Mouse (Mus musculus): ENCODE measurements around the gene Tanc2.

Tanc2 gene

DNA sequence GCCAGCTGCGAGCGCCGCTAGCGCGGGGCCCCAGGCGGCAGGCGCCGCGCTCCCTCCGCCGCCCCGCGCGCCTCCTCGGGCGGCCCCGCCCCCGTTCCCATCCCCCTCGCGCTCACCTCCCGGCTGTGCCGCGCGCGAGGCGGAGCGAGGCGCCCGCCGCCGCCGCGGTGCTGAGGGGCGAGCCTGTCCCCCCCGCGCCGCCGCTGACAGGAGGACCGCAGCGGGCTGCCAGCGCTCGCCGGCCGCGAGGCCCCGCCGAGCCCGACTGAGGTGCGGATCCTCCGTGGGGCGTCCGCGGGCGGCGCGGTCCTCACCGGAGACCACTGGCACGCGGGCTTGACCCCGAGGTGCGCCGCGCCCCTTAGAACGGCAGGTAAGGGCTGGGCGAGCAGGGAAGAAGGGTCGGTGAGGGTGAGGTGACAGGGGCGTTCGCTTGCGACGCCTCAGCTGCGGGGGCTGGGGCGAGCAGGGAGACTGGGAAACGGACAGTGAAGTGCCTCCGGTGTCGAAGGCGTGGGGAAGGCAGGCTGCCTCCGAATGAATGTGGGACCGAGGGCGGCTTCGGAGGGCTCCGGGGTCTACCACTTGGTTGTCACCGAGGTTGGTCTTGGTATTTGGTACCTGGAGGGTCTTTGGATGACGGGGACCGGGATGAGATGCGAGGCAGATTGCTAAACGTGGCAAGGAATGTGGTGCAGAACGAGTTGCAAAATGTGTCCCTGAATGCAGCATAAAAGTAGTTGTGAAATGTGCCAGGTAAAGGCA, at the start of gene Tanc2:
Tanc2 (plus strand) TSS at position 110 of the 765 bp plus-strand sequence.
- peak; percentile 47 for DNase-seq

DNA sequence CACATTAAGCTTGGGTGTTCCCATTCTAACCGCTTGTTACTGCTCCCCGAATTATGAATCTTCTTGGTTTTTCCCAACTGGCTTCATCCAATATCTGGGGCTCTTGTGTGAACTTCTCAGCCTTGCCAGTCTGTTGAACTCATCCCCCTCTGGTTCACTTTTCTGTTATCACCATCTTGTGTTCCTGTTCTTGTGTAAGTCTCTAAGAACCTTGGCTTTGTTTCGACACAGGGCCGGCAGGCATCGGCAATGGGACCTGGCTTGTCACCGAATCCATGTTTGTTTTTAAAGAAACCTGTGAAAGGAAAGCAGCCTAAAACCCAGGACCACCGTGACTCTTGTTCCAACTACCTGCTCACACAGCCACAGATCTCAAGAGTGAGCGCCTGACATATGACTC, 49.0 kb upstream of the Tanc2 start:
- DNase-seq = no peak

DNA sequence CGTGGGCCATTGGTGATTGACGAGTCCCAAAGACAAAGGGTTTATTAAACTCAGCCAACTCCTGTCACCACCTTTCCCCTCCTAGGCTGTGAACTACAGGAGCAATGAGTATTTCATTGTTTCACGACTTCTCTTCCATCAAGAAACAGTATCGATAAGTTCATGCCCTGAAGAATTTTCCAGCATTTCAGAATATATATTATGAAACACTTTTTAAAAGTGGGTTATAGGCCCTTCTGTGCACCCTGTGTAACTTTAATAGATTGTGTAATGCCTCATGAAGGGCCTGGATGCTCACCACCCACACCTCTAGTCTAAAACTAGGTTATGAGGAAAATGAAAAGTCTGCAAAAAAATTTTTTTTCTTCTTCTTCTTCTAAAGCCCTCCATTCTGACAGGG, 48.4 kb upstream of the Tanc2 start:
- no peak for DNase-seq

DNA sequence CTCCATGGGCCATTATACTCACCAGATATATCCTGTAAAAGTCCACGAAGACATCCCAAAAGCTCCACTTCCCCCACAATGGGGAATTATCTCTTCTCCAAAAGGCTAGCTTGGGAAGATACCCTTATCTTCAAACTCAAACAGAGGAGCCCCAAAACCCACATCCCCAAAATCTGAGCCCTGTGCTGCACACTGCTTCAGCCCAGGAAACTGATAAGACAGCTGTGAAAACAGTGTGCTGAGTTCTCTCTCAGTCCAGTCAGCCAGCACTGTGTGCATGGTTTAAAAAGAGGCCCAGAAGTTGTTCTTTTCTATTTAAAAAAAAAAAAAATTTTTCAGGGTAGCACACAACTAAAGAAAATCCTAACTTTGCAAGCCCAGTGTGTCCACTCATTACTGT, 47.7 kb upstream of the Tanc2 start:
- DNase-seq = no peak

DNA sequence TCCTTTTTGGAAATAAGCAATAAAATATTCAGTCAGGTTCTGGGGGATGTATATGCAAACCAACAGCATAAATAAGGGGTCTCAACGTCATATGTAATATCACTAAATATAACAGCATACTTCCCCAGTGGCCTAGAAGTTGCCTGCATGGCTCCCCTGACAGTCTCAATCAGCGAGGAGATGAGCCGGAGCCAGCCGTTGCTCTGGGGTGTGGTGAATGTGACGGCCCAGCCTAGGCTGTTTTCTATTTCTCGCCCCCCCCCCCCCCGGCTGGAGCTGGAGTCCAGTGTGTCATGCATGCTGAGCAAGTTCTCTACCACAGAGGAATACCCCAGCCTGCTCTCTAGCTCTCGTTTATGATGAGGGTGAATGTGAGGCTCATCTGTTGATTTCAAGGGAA, 44.0 kb upstream of the Tanc2 start:
- no peak for DNase-seq

DNA sequence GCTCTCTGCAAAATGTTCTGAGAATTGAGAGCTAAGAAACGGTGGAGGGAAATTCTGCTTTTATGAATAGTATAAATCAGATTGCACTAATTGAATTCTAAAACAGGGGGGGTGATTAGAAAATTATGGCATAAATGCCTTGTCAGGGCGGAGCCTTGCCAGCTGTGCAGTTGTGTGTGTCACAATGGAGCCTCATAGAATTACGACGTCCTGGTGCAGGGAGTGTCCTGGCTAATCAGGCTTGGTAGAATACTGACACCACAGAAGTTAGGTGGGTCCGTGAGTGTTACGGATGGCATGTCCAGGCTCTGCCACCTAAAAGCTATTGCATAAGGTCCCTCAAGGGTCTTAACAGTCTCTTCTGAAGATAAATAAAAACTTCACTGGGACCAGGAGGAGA, 43.4 kb upstream of the Tanc2 start:
- no peak for DNase-seq

DNA sequence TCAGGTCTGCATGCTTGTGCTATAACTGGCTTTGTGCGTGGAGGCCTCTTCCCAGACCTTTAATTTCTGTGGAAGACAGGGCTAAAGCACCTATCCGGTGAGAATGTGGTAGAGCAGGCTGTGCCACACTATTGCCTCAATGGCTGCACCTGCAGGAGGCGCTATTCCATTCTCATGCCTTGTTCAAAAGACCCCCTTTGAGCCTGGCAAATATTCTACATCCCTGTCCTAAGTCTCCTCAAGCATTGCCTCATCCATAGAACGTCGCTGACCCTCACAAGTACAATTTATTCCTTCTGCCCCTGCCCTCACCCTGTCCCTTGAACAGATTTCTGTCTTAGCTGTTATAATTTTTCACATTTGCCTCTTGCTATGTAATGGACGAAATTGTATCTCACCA, 41.4 kb upstream of the Tanc2 start:
- DNase-seq = no peak

DNA sequence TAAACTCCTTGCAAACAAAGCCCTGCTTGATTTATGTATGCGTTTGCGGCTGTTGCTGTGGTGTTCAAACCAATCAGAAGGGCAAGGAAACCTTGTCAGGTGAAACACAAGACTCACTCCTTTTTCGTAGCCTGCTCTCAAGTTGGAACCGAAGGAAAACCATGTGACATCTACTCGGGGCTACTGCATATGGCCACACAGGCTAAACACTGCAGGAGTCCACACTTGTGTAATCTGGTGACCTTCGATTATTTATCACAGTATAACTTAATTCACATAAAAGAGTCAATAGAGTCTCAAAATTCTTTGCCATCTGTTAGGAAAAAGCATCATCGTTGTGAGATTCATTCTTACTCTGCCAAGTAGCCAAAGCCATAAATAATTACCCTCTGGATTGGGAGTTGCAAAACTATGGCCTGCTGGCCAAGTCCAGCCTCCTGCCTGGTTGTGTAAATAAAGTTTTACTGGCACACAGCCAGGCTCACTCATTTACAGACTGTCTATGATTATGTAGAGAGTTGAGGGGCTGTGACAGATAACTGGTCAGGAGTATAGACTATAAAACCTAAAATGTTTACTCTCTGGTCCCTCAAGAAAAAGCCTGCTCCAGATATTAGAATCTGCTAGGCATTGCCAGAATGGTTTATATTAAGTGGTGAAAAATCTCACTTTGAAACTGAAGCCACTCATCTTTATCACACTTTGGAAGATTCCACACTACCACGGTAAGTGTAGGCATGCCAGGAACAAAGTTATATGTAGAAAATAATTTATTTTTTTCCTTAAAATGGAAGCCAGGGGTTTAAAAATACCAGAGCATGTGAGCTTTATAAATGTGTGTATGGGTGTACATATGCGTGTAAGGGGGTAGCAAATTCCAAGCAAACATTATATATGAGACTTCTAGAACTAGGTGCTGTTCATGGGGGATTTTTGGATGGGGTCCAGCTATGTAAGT, 40.3 kb upstream of the Tanc2 start:
- no peak for DNase-seq

DNA sequence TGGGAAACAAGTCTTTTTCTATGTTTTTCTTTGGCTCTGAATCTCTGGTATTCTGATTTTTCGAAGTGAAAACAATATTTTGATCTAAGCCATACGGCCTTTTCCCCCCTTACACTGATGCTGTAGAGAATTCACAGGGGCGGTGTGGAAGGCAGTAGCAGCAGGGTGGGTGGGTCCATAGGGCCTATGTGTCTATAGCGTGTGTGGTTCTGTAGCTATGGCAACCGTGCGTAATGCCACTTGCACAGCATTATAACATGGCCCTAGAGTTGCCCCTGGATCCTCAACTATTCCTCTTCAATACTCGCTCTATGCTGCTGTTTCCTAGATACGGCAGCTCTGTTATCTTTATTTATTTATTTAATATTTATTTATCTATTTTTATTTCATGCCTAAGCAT, 32.5 kb upstream of the Tanc2 start:
- no peak for DNase-seq

DNA sequence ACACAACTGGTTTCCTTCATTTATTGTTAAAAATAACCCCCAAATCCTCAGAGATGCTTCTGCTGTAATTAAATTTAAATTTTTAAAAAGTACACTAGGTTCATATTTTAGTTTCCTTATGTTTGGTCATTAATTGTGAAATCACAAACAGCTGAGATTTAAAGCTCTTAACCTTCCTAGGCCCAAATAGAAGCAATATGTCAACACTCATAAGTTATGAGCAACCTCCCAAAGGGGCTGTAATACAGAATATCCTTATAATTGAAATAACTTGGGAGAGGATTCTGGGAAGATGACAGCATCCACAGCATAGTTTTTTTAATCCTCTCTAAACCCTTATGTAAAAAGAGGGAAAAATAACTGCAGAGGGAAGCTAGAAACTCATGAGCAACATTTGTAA, 31.7 kb upstream of the Tanc2 start:
- DNase-seq = no peak

DNA sequence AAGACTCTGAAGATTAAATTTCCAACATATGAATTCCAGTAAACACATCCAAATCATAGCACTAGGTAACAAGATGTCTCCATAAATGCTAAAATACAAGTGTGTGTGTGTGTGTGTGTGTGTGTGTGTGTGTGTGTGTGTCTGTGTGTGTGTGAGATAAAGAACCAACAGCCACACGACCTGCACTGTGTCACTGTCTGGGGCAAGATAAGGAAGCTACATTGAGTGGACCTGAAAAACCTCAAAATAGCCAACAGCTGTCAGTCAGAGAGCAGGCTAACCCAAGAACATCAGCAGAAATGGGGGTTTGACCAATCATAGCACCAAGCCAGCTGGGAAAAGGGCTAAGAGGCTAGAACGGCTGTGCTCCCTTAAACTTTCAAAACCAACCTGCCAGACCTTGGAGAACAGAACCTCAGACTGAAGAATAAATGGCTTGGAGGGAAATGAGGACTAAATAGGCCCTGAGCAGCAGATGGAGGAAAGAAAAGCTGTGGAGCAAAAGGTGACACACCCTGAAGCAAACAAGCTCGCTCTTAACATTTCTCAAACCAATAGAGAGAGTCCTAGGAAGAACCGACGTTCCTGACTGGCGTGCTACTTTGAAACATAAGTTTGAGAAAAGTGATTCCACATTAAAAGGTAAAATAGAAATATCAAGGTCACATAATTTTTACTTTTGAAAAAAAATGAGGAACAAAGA, 30.8 kb upstream of the Tanc2 start:
- no peak for DNase-seq

DNA sequence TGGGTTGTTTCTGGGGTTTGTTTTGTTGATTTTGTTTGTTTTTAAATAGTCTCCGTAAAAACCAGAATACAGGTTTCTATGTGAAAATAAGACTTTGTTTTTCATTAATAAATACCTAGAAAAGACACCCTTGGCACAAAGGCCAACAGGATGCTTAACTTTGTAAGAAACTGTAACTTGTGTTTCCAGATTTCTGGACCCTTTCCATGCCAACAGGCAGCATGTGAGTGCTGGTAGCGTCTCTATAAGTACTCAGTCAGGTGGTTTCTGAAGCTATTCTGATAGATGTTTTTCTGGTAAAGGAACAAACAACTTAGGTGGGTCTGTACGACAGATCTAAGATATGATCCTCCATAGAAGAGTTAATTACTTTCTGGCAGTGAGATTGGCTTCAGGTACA, 26.2 kb upstream of the Tanc2 start:
- no peak for DNase-seq

DNA sequence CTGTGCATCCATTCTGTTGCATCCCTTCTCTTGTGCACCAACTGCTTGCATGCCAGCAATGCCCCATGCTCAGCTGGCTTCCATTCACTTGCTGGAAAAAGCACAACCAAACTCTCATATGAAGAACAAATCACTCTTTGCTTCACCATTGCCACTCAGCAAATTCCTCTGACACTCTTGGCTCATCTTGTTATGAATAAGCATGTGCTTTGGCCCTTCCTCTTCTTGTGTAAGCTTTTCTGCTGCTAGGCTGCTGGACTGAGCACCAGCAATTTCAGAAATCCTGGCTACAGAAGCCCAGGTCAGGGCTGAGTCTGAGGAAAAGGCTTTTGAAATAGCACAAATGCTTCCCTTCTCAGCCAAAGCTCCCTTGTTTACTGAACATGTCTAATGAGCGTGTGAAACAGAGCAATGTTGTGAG, 22.6 kb upstream of the Tanc2 start:
- DNase-seq = peak; percentile 4

DNA sequence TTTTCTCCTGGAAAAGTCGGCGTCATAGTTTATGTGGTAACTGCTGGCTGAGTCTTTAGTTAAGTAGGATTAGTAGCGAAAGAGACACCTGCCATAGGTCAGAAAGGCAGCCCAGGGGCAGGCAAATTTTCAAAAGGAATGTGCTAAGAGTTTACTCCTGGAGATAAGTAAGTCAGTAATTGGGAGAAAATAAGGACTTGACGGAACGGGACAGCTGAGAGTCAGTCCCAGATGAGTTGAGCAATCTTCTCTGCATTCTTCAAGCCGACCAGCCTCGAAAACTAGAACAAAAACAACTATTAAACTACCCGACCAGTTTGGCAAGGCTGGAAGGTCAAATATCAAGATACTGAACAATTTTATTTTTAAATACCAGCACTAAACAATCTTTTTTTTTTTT, 17.8 kb upstream of the Tanc2 start:
- no peak for DNase-seq

DNA sequence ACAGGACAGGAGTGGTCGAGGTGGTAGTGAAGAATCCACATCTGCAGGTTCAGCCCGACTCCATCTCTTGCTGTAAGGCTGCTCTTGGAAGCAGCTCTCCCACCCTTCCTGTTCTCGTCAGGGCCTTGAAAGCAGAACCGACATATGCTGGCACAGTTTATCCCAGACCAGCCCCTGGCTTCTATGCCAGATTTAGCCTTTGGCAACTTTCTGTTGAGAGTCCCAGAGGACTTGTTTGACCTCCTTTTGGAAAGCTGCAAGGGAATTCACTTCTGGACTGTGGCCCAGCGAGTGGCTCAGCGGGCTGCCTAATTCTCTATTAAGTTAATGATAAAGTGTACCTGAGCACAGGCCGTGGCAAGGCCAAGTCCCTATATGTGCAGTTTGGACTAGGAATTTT, 15.5 kb upstream of the Tanc2 start:
- DNase-seq = peak; percentile 41

DNA sequence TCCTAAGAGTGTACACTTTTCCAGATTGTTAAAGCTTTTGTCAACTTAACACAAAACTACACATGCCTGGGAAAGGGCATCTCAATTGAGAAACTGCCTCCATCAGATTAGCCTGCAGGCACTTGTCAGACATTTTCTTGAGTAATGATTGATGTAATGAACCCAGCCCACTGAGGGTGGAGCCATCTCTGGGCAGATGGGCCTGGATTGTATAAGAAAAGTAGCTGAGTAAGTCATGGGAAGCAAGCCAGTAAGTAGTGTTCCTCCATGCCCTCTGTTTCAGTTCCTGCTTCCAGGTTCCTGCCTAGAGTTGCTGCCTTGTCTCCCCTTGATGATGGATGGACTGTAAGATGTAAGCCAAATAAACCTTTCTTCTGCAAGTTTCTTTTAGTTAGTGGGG, 12.6 kb upstream of the Tanc2 start:
- DNase-seq = no peak

DNA sequence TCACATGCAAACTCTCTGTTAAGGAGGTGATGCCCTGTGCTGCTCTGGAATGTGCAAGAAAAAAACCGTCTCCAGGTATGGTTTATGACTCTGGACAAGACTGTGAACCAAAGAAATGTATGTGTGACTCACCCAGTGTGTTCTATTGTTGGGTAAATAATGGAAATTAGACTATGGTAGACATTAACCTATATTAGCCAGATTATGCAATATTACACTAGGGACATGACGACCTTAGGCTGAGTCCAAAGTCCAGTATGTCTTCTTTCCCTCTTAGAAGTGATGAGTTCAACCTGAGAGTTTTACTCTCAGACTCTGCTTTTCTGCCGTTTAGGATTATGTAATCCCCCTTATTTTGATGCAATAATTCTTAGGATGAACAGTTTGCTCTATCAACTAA, 7.8 kb upstream of the Tanc2 start:
- no peak for DNase-seq

DNA sequence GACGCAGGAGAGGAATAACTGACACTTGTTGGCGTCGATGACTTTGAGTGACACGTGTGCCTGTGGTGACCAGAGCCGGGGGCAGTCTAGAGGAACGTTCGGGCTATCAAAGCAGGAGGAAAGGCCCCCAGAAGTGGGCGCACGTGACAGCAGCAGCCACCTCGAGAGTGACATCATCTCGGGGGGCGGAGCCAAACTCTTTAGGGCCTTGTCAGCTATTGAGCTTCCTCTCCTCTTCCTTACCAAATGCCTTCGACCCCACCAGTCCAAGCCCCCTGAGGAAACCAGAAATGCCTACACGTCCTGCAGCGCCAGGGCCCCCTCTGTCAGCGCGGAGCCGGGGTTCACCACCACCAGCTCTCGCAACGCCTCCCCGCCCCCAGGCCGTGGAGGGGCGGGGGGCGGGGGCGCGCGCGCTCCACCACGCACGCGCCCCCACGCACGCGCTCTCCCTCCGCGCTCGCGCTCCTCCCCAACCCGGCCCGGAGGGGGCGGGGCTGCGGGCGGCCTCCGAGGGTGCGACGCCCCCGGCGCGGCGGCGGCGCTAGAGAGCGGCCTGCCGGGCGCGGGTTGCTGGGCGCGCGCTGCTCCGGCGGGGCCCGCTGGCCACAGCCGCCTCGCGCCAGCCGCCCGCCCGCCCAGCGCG, 432 bp upstream of the Tanc2 start:
- DNase-seq = peak; percentile 86

DNA sequence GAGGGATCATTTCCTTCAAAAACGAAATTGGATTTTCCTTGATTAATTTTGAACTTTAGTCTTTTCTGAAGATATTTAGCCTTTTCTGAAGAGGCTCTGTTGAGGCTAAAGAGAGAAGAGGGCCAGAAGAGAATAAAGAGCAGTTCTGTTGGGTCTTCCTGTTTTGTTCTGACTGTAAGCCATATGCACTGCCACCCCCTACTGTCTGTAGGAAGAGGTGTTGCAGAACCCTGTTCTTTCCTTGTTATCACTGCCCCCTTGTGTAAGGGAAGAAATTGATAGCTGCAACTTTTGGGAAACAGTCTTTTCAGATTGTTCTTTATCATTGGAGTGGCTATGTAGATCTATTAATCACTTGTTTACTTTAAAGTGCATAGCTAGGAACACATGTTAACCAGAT, 2.1 kb downstream of the Tanc2 start:
- peak; percentile 52 for DNase-seq

DNA sequence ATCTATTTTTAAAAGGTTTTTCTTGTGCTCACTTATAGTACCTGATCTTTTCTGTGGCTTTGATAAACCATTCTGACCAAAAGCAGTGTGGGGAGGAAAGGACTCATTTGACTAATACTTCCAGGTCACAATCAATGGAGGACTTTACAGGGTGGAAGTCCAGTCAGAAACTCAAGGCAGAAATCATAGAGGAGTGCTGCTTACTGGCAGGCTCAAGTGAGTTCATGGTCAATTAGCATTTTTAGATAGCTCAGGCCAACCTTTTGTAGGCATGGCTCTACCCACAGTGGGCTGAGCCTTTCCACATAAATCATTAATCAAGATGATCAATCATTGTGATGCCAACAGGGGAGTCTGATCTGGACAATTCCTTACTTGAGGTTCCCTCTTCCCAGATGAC, 12.4 kb downstream of the Tanc2 start:
- DNase-seq = no peak

DNA sequence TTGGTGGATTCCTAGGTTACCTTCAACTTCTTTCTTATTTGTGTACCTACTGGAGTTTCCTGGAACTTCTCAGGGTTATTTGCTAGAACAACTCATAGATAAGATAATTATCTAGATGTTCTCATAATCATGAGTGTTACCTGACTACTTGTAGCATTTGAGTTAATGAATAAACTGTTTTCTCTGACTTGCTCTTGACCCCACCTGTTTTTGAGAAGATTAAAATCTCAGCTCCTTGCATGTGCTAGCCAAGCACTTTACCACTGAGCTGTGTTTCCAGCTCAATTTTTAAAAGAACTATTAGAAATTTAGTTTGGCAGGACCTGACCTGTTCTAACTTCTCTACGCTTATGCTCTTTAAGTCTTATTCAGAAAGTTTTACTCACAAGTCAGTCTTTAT, 36.4 kb downstream of the Tanc2 start:
- no peak for DNase-seq

DNA sequence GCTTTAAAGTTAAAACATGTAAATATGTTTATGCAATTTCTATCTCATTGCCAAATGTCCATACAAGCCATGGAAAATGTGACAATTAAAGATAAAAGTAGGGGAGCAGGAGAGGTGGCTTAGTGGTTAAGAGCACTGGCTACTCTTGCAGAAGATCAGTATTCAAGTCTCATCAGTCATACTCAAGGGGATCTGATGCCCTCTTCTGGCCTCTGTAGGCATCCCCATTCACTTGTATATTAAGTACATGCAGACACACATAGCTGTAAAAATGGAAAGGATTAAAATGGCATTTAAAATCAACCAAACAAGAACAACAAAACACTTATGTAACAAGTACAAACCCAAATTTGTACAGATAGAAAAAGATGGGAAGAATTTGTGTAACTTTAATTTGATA, 54.2 kb downstream of the Tanc2 start:
- no peak for DNase-seq

DNA sequence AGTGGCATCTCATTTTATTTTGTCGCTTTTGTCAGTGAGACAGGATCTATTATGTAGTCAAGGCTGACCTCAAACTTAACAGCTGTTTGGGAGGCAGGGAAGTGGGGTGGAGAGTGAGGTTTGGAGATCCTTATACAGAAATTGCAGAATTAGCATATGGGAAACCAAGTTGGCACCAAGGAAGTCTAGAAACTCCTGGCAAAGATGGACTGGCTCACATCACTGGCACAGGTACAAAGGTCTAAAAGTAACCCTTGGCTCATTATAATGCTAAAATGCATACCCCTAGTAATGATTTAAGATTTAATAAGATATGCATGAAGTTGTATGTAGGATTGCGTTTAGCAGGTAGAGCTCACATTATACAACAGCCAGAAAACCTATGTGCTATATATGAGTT, 58.2 kb downstream of the Tanc2 start:
- no peak for DNase-seq

Data from cerebellum, adult 9-11 months (tissue).